Mouse (Mus musculus) hindbrain, embryonic 11.5 days (tissue): ENCODE results near the gene Sbno2. TPM values are rescaled to one million over a fixed set of nuclear protein-coding genes. Genes with fewer than 3 reads are reported as not detected.
A peak's percentile ranks its signal among the peaks of the same experiment; 100 is the strongest.

ENCODE experiments used
- ATAC-seq: fragments of 200-750 bp; cut with Nextera tagmentation; 2 replicates; pipeline ENCODE4 v1.8.0; 2017; ENCODE audit warnings: mild to moderate bottlenecking, moderate TSS enrichment, moderate library complexity; ENCODE audit not compliant: low FRiP score
- DNase-seq: peaks from one replicate; pipeline ENCODE4 v3.0.0-alpha.2; 2015; ENCODE audit warnings: low spot score
- H3K27ac ChIP-seq: fragments of 300-500 bp; sonication (generic); 2 replicates; pipeline ENCODE4 v1.5.1; 2014; ENCODE audit warnings: mild to moderate bottlenecking, low read depth, low read length
- H3K27me3 ChIP-seq: fragments of 300-500 bp; sonication (generic); 2 replicates; pipeline ENCODE4 v1.6.1; 2014; ENCODE audit warnings: mild to moderate bottlenecking, low read length, moderate library complexity, mixed read lengths; ENCODE audit not compliant: control insufficient read depth, insufficient read depth
- H3K36me3 ChIP-seq: fragments of 300-500 bp; sonication (generic); 2 replicates; pipeline ENCODE4 v1.6.1; 2014; ENCODE audit warnings: mild to moderate bottlenecking, low read length, moderate library complexity, mixed read lengths; ENCODE audit not compliant: control insufficient read depth, insufficient read depth
- H3K4me1 ChIP-seq: fragments of 300-500 bp; sonication (generic); replicated peaks from 2 replicates; pipeline ENCODE4 v1.6.1; 2014; ENCODE audit warnings: low read length, mixed read lengths; ENCODE audit not compliant: control insufficient read depth, insufficient read depth
- H3K4me2 ChIP-seq: fragments of 300-500 bp; sonication (generic); replicated peaks from 2 replicates; pipeline ENCODE4 v1.6.1; 2014; ENCODE audit warnings: mild to moderate bottlenecking, low read depth, low read length
- H3K4me3 ChIP-seq: fragments of 300-500 bp; sonication (generic); 2 replicates; pipeline ENCODE4 v1.5.1; 2014; ENCODE audit warnings: low read depth, low read length
- H3K9ac ChIP-seq: fragments of 300-500 bp; sonication (generic); 2 replicates; pipeline ENCODE4 v1.6.1; 2014; ENCODE audit warnings: low read depth, low read length
- H3K9me3 ChIP-seq: fragments of 300-500 bp; sonication (generic); 2 replicates; pipeline ENCODE4 v1.6.1; 2016; ENCODE audit warnings: low read length; ENCODE audit not compliant: control insufficient read depth
- WGBS: fragments of 180-500 bp; shearing (Covaris S2); extraction: QIAGEN DNeasy Blood & Tissue Kit; methylation state at CpG from one replicate; pipeline ENCODE4 v1.1.7; 2014; 5-methylcytosine and 5-hydroxymethylcytosine counted together
- polyA plus RNA-seq: library from polyadenylated mRNA; unstranded; fragments of >200 nt; fragmentation: Nextera tagmentation; extraction: Ambion mirVana; gene quantifications from 2 replicates; pipeline ENCODE4 v1.2.1, GENCODE M21; 2014

Sbno2 gene
- polyA plus RNA-seq, 1 experiment from 2014 or later, result 9.5 TPM

DNA sequence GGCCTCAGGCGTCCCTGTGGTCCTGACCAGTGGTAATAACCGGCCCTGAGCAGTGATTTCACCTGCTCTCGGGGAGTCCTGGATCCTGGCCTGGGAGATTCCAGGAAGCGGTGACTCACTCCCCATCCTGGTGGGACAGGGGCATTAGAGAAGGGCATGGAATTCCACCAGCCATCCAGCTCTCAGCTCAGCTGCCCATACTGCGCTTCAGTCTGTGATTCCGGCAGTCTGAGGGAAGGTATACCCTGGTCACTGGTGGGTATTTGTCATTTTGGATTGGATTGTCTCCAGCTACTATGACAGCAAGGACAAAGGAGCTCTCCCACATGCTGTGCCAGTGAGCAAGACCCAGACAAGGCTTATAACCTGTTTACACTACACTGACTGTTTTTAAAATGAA, 2.3 kb upstream of the Sbno2 start:
- H3K4me2 ChIP-seq, result no peak overlapping the region; the same call in 1 of the 2 replicates
- H3K36me3 ChIP-seq, result no peaks in the 10 kb centered on the region
- ATAC-seq, result no peak
- 65% methylated on average over 6 of the region's 6 CpGs for WGBS
- H3K4me1 ChIP-seq, result no peaks in the 10 kb centered on the region
- no peak overlapping the region for H3K4me3 ChIP-seq
- no peaks in the 10 kb centered on the region for H3K9me3 ChIP-seq
- no peaks in the 10 kb centered on the region for H3K27me3 ChIP-seq
- DNase-seq, result no peak
- 0 out of 2 replicates have a peak overlapping the region, but pooled peaks have one; percentile 17 for H3K27ac ChIP-seq
- no peak overlapping the region for H3K9ac ChIP-seq

DNA sequence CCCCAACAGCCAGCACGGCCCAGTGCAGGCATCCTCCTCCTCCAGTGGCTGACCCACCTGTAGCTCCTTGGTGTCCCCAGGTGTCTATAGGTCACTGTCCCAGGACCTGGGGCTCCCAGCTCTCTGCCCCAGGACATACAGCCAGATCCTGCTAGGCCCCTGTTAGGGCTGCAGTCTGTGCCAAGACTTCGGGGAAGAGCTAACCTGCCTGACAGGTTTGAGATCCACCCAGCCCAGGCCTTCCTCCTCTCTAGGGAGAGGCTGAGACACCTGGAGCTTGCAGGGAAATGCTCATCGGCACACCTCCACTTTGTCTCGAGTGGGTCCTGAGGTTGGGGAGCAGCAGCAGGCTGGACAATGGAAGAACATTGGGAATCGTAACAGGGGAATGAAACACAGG, 555 bp upstream of the Sbno2 start:
- Histone ChIP-seq H3K36me3 (no peaks in the 10 kb centered on the region), H3K4me3 (no peak overlapping the region), H3K4me1 (no peaks in the 10 kb centered on the region; the same call in 1 of the 2 replicates), H3K4me2 (no peak overlapping the region), H3K27ac (no peak overlapping the region), H3K9me3 (no peaks in the 10 kb centered on the region), H3K27me3 (no peaks in the 10 kb centered on the region), H3K9ac (no peak overlapping the region)
- ATAC-seq (no peak), DNase-seq (no peak)
- 54% methylated on average over 5 of the region's 5 CpGs for WGBS

DNA sequence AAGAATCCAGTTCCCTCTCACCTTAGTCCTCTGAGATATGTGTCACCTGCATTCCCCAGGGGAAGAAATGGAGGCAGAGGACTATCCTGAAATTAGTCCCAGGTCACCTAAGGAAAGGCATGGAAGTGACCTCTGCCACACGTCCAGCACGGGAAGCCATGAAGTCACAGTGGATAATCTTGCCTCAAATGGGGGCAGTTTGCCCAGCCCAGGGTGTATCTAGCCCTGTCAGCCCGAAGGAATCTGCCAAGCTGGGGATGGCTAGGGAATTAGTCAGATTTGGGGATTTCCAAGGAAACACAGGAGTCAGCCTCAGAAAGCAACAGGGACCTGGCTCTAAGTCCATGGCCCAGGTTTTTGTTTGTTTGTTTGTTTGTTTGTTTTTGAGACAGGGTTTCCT, 1.2 kb downstream of the Sbno2 start:
- no peaks in the 10 kb centered on the region; the same call in 1 of the 2 replicates for H3K4me1 ChIP-seq
- H3K36me3 ChIP-seq, result no peaks in the 10 kb centered on the region
- H3K27ac ChIP-seq, result no peak overlapping the region
- no peaks in the 10 kb centered on the region for H3K9me3 ChIP-seq
- H3K9ac ChIP-seq, result no peak overlapping the region
- DNase-seq (no peak), ATAC-seq (no peak)
- H3K4me2 ChIP-seq, result no peak overlapping the region
- H3K4me3 ChIP-seq, result no peak overlapping the region
- 80% methylated on average over 3 of the region's 3 CpGs for WGBS
- no peaks in the 10 kb centered on the region for H3K27me3 ChIP-seq

- ATAC-seq (peak; percentile 10; the same call in 1 of the 2 replicates), DNase-seq (no peak)
- Histone ChIP-seq H3K27me3 (no peaks in the 10 kb centered on the region), H3K27ac (no peak overlapping the region), H3K36me3 (no peaks in the 10 kb centered on the region), H3K9me3 (no peaks in the 10 kb centered on the region), H3K4me1 (no peaks in the 10 kb centered on the region; the same call in 1 of the 2 replicates), H3K9ac (no peak overlapping the region), H3K4me2 (no peak overlapping the region), H3K4me3 (no peak overlapping the region)
- WGBS, result 83% methylated on average over 2 of the region's 2 CpGs
Measured at GRCm38 (mm10) chr10:80103032-80103431, 2.3 kb downstream of the Sbno2 start.

- H3K27me3 ChIP-seq, result no peaks in the 10 kb centered on the region
- H3K9me3 ChIP-seq, result no peaks in the 10 kb centered on the region
- H3K4me1 ChIP-seq, result no peaks in the 10 kb centered on the region; the same call in 1 of the 2 replicates
- H3K27ac ChIP-seq, result peak overlapping the region; percentile 58
- no peaks in the 10 kb centered on the region for H3K36me3 ChIP-seq
- H3K9ac ChIP-seq, result peak overlapping the region; percentile 83
- under 1% methylated on average over 54 of the region's 59 CpGs for WGBS
- ATAC-seq, result peak; percentile 88
- peak; percentile 95 for DNase-seq
- peak overlapping the region; percentile 84 for H3K4me3 ChIP-seq
- peak overlapping the region; percentile 88 for H3K4me2 ChIP-seq
Measured at GRCm38 (mm10) chr10:80102216-80102915, 3.0 kb downstream of the Sbno2 start.

GRCm38 (mm10) chr10:80100982-80101381, 4.4 kb downstream of the Sbno2 start:
- Histone ChIP-seq H3K4me3 (no peak overlapping the region), H3K27ac (no peak overlapping the region), H3K9ac (no peak overlapping the region), H3K36me3 (no peaks in the 10 kb centered on the region), H3K9me3 (no peaks in the 10 kb centered on the region), H3K27me3 (no peaks in the 10 kb centered on the region), H3K4me2 (no peak overlapping the region), H3K4me1 (no peaks in the 10 kb centered on the region; the same call in 1 of the 2 replicates)
- DNase-seq (no peak), ATAC-seq (no peak)
- WGBS, result 64% methylated on average over 11 of the region's 11 CpGs

DNA sequence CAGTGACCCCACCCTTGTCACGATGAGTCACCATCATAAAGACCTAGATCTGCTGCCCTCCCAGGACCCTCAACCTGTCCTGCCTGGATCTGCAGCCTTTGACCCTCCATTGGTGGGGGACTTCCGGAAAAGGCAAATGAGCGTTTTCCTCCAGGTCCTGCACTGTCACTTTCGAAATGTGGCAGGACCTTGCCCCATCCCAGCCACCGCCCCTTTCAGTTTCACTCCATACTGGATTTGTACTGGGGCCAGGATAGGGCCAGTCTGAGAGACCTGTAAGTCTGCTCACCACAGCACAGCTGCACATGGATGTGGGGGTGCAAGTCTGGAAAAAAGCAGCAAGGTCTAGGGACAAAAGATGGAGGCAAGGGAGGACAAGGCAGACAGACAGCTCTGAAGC, 6.7 kb downstream of the Sbno2 start:
- H3K36me3 ChIP-seq, result no peaks in the 10 kb centered on the region
- H3K27ac ChIP-seq, result no peak overlapping the region
- ATAC-seq (no peak), DNase-seq (no peak)
- WGBS, result 87% methylated on average over 5 of the region's 5 CpGs
- no peaks in the 10 kb centered on the region for H3K9me3 ChIP-seq
- no peaks in the 10 kb centered on the region for H3K27me3 ChIP-seq
- H3K4me2 ChIP-seq, result no peak overlapping the region
- no peak overlapping the region for H3K9ac ChIP-seq
- no peak overlapping the region for H3K4me3 ChIP-seq
- no peaks in the 10 kb centered on the region; the same call in 1 of the 2 replicates for H3K4me1 ChIP-seq

- H3K4me2 ChIP-seq, result no peak overlapping the region
- no peaks in the 10 kb centered on the region; the same call in 1 of the 2 replicates for H3K4me1 ChIP-seq
- DNase-seq (no peak), ATAC-seq (no peak)
- no peak overlapping the region for H3K9ac ChIP-seq
- H3K36me3 ChIP-seq, result no peaks in the 10 kb centered on the region
- H3K9me3 ChIP-seq, result no peaks in the 10 kb centered on the region
- H3K4me3 ChIP-seq, result no peak overlapping the region
- no peaks in the 10 kb centered on the region for H3K27me3 ChIP-seq
- 26% methylated on average over 6 of the region's 7 CpGs for WGBS
- no peak overlapping the region for H3K27ac ChIP-seq
Measured at GRCm38 (mm10) chr10:80097275-80097674, 8.1 kb downstream of the Sbno2 start.

DNA sequence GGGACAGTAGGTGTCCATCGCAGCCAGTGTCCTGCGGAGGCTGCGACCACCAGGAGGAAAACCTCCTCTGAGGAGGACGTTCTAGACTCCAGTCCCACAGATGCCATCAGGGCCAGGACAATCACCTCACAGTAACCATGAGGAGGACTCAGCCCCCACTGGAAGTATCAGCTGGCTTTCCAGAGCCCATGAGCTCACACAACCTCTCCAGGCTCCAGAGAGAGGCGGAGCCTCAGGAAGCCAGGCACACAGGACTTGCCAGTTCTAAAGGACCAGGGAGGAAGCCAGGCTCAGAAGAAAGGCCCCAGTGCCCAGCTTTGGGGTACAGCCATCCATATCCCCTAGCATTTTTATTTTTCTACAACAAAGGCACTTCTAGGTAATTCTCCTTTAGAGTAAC, 9.8 kb downstream of the Sbno2 start:
- ATAC-seq, result no peak
- no peak for DNase-seq
- no peaks in the 10 kb centered on the region for H3K36me3 ChIP-seq
- H3K9me3 ChIP-seq, result no peaks in the 10 kb centered on the region
- no peak overlapping the region for H3K4me2 ChIP-seq
- H3K9ac ChIP-seq, result no peak overlapping the region
- no peaks in the 10 kb centered on the region for H3K27me3 ChIP-seq
- 85% methylated on average over 5 of the region's 5 CpGs for WGBS
- H3K27ac ChIP-seq, result no peak overlapping the region
- H3K4me1 ChIP-seq, result no peaks in the 10 kb centered on the region
- no peak overlapping the region for H3K4me3 ChIP-seq
